In the genomic region with DNA sequence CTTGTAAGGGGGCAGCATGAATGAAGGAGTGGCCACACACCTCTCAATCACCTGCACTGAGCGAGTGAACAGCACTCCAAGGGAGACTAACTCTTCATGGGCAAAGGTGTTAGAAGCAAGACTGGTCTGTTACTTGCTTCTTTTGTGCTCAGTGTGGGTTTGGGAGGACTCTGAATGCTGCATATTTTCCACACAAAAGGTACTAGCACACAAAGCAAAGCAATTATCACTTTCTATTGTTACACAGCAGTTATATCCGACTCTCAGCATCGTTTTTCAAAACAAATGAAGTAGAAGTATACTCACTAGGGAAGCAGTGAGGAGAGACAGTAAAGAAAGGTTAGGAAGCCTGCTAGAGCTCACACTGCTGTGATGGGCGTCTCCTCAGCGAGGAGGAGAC, we compare ENCODE assay signal across 25 mouse cellular contexts. TPM values are rescaled to one million over a fixed set of nuclear protein-coding genes. Genes with fewer than 3 reads are reported as not detected.
DNase-seq lines count a peak whose midpoint lies in the region; ATAC-seq and TF ChIP-seq lines count a peak whose summit lies in the region.
"Had no signal": no experiment of that assay in that cellular context is flagged by ENCODE, and none has a peak within 500 bp of the region (broad histone marks: within the 10 kb centered on the region; RNA-seq: fewer than 3 reads in every experiment).

No protein-coding gene starts in this region.

- H3K9ac ChIP-seq in forebrain, postnatal 0 days, result no peak overlapping the region
- no peak overlapping the region for H3K9ac ChIP-seq in forebrain, embryonic 16.5 days (replicated peaks; ENCODE audit: low read depth, low read length)

- H3K4me1 ChIP-seq in forebrain, postnatal 0 days (ENCODE audit: insufficient read depth), result no peaks in the 10 kb centered on the region
- no peaks in the 10 kb centered on the region for H3K4me1 ChIP-seq in forebrain, embryonic 16.5 days (replicated peaks; ENCODE audit: control insufficient read depth, insufficient read depth, low read length)

- no peak for TF ChIP-seq CTCF in forebrain, postnatal 0 days (IDR thresholded peaks at IDR 0.05; ENCODE audit: low read depth)

- DNase-seq in forebrain, postnatal 0 days, result no peak
- peak; percentile 49 for DNase-seq in ES-CJ7 (ENCODE audit: low read depth, low spot score)
- DNase-seq in R1 (ENCODE audit: low read depth, low spot score), result peak; percentile 91
- peak; percentile 62 for DNase-seq in ZHBTc4 (ENCODE audit: low read depth, low spot score)
- DNase-seq in lung, postnatal 25 days (ENCODE audit: low spot score), result no peak
- no peak for DNase-seq in layer of hippocampus, adult 18-20 months (ENCODE audit: low spot score in 2 of 2)
- DNase-seq in right cerebral cortex, postnatal 25 days, result no peak
- DNase-seq: adrenal gland, adult 2 months; adrenal gland, adult 8-10 months; adrenal gland, postnatal 10 days; adrenal gland, postnatal 14 days; adrenal gland, postnatal 25 days; adrenal gland, postnatal 36 days; B cell, adult 2 months; cerebellum, adult 11 months; cerebellum, adult 11-12 months; cerebellum, adult 18-20 months; cerebellum, adult 2 months; cerebellum, adult 8-10 months had no signal

- H3K9me3 ChIP-seq in forebrain, postnatal 0 days (ENCODE audit: low read length), result no peaks in the 10 kb centered on the region
- H3K9me3 ChIP-seq in forebrain, embryonic 16.5 days (ENCODE audit: control insufficient read depth, low read length), result no peaks in the 10 kb centered on the region
- H3K9me3 ChIP-seq: G1E had no signal

- H3K36me3 ChIP-seq in forebrain, postnatal 0 days (ENCODE audit: insufficient read depth), result peaks cover 22% of the 10 kb centered on the region
- peaks cover 14% of the 10 kb centered on the region; the same call in 1 of the 2 replicates for H3K36me3 ChIP-seq in forebrain, embryonic 16.5 days (ENCODE audit: control insufficient read depth, insufficient read depth)

- no peak overlapping the region for H3K27ac ChIP-seq in forebrain, postnatal 0 days (ENCODE audit: low read depth, low read length)
- no peak overlapping the region for H3K27ac ChIP-seq in forebrain, embryonic 16.5 days (ENCODE audit: low read length)

- WGBS in forebrain, postnatal 0 days, result 69% methylated on average over 5 of the region's 5 CpGs
- 68% methylated on average over 5 of the region's 5 CpGs for whole genome bisulfite sequencing in forebrain, embryonic 16.5 days

- no peak overlapping the region for H3K4me3 ChIP-seq in forebrain, postnatal 0 days (ENCODE audit: low read depth, low read length)
- no peak overlapping the region for H3K4me3 ChIP-seq in forebrain, embryonic 16.5 days (replicated peaks; ENCODE audit: low read length)

- no peaks in the 10 kb centered on the region for H3K27me3 ChIP-seq in forebrain, postnatal 0 days (ENCODE audit: insufficient read depth, low read length)
- H3K27me3 ChIP-seq in forebrain, embryonic 16.5 days (replicated peaks; ENCODE audit: control insufficient read depth, insufficient read depth, low read length), result no peaks in the 10 kb centered on the region
- H3K27me3 ChIP-seq: CH12.LX, Patski had no signal

- peak; percentile 27; the same call in 1 of the 2 replicates for ATAC-seq in forebrain, postnatal 0 days
- ATAC-seq in forebrain, embryonic 16.5 days, result no peak
- ATAC-seq: activated CD4-positive, CD25-positive, alpha-beta regulatory T cell, adult 4 months; CD4-positive, CD25-positive, alpha-beta regulatory T cell, adult 4 months; Patski had no signal

- H3K4me2 ChIP-seq in forebrain, postnatal 0 days (ENCODE audit: low read depth), result no peak overlapping the region
- H3K4me2 ChIP-seq in forebrain, embryonic 16.5 days (ENCODE audit: low read length), result no peak overlapping the region

RNA-seq across cellular contexts. Expression of a gene that starts 48.4 kb away (rescaled TPM):
- 32.6 and 45.7 TPM in 2 replicates for total RNA-seq in forebrain, postnatal 0 days (2014; rRNA removed)
- polyA plus RNA-seq in forebrain, postnatal 0 days (2015; fragmentation: Nextera tagmentation; extraction: Ambion mirVana), result 10.7 and 18.5 TPM in 2 replicates
- 43.3 and 53.4 TPM in 2 replicates for polyA plus RNA-seq in forebrain, embryonic 16.5 days (2015; fragmentation: Nextera tagmentation; extraction: Ambion mirVana)
- 10 to 100 TPM; 85.2 to 88.4 TPM for total RNA-seq in layer of hippocampus, adult 18-20 months (2021)

Comparison
In these comparisons a context has a peak if more than half of its experiments do, and no peak if none do; other contexts are left out.
1. DNase-seq: peak in ES-CJ7 (single experiment), R1 (single experiment) and ZHBTc4 (single experiment); none in forebrain, postnatal 0 days (single experiment), lung, postnatal 25 days (single experiment), layer of hippocampus, adult 18-20 months (0 of 2) and right cerebral cortex, postnatal 25 days (single experiment).